Mouse (Mus musculus): ENCODE data around the gene Dnaja3. TPM values are rescaled to one million over a fixed set of nuclear protein-coding genes. Genes with fewer than 3 reads are reported as not detected.

Dnaja3 gene
- polyA plus RNA-seq, 1 experiment from 2014 or later = 73.1 TPM

GRCm38 (mm10) chr16:4614639-4615038, 25.1 kb upstream of the Dnaja3 start:
- Histone ChIP-seq H3K36me3 (ENCODE audit: control insufficient read depth, insufficient read depth, low read length) (peaks cover 18% of the 10 kb centered on the region; the same call in 1 of the 2 replicates), H3K4me2 (ENCODE audit: low read depth, low read length) (no peak overlapping the region), H3K27ac (ENCODE audit: low read length) (no peak overlapping the region), H3K9me3 (replicated peaks; ENCODE audit: control insufficient read depth, low read length) (no peaks in the 10 kb centered on the region; the same call in 1 of the 2 replicates), H3K27me3 (ENCODE audit: control insufficient read depth, insufficient read depth, low read length) (no peaks in the 10 kb centered on the region), H3K4me3 (replicated peaks; ENCODE audit: low read length) (no peak overlapping the region), H3K9ac (ENCODE audit: low read length) (no peak overlapping the region), H3K4me1 (ENCODE audit: control insufficient read depth, insufficient read depth, low read length) (no peaks in the 10 kb centered on the region)
- no peak for ATAC-seq (ENCODE audit: insufficient read depth, low FRiP score)
- WGBS = 94% methylated on average over 3 of the region's 3 CpGs

- H3K4me3 ChIP-seq (replicated peaks; ENCODE audit: low read length) = no peak overlapping the region
- H3K36me3 ChIP-seq (ENCODE audit: control insufficient read depth, insufficient read depth, low read length) = peaks cover 18% of the 10 kb centered on the region; the same call in 1 of the 2 replicates
- no peaks in the 10 kb centered on the region; the same call in 1 of the 2 replicates for H3K9me3 ChIP-seq (replicated peaks; ENCODE audit: control insufficient read depth, low read length)
- 83% methylated on average over 1 of the region's 1 CpGs for whole genome bisulfite sequencing
- no peak overlapping the region for H3K4me2 ChIP-seq (ENCODE audit: low read depth, low read length)
- no peak overlapping the region for H3K27ac ChIP-seq (ENCODE audit: low read length)
- no peak overlapping the region for H3K9ac ChIP-seq (ENCODE audit: low read length)
- no peak for ATAC-seq (ENCODE audit: insufficient read depth, low FRiP score)
- no peaks in the 10 kb centered on the region for H3K4me1 ChIP-seq (ENCODE audit: control insufficient read depth, insufficient read depth, low read length)
- H3K27me3 ChIP-seq (ENCODE audit: control insufficient read depth, insufficient read depth, low read length) = no peaks in the 10 kb centered on the region
These were observed 24.5 kb upstream of the Dnaja3 start for GRCm38 (mm10) chr16:4615297-4615696.

DNA sequence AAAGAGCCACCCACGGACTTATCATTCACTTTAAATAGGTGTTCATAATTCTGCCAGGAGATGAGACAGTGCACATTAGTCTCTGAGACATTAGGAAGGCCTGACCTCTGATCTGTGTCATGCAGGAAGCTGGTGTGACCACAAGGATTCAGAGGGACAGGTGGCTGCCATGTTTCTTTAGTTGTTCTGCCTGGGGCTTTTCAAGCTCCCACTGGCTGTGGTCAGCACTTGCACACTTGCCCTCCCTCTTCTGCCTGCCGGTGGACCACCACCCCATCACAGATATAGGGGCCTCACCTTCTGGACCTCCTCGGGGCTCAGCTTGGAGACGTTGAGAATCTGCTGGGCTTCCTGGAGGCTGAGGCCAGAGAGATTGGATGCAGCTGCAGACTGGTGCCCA, 23.0 kb upstream of the Dnaja3 start:
- 81% methylated on average over 4 of the region's 4 CpGs for WGBS

GRCm38 (mm10) chr16:4624074-4624473, 15.7 kb upstream of the Dnaja3 start:
- Histone ChIP-seq H3K4me1 (ENCODE audit: control insufficient read depth, insufficient read depth, low read length) (peaks cover 13% of the 10 kb centered on the region), H3K9ac (ENCODE audit: low read length) (peak overlapping the region; percentile 92), H3K27me3 (ENCODE audit: control insufficient read depth, insufficient read depth, low read length) (no peaks in the 10 kb centered on the region), H3K9me3 (replicated peaks; ENCODE audit: control insufficient read depth, low read length) (no peaks in the 10 kb centered on the region; the same call in 1 of the 2 replicates), H3K27ac (ENCODE audit: low read length) (peak overlapping the region; percentile 85), H3K4me2 (ENCODE audit: low read depth, low read length) (peak overlapping the region; percentile 78), H3K4me3 (replicated peaks; ENCODE audit: low read length) (peak overlapping the region; percentile 89), H3K36me3 (ENCODE audit: control insufficient read depth, insufficient read depth, low read length) (no peaks in the 10 kb centered on the region)
- no peak for ATAC-seq (ENCODE audit: insufficient read depth, low FRiP score)
- WGBS = 16% methylated on average over 9 of the region's 9 CpGs

More for the DNA sequence above, 23.0 kb upstream of the Dnaja3 start:
- H3K36me3 ChIP-seq (ENCODE audit: control insufficient read depth, insufficient read depth, low read length) = peaks cover 13% of the 10 kb centered on the region; the same call in 1 of the 2 replicates
- no peaks in the 10 kb centered on the region for H3K4me1 ChIP-seq (ENCODE audit: control insufficient read depth, insufficient read depth, low read length)
- no peak overlapping the region for H3K4me3 ChIP-seq (replicated peaks; ENCODE audit: low read length)
- no peaks in the 10 kb centered on the region for H3K27me3 ChIP-seq (ENCODE audit: control insufficient read depth, insufficient read depth, low read length)
- H3K9ac ChIP-seq (ENCODE audit: low read length) = no peak overlapping the region
- no peaks in the 10 kb centered on the region; the same call in 1 of the 2 replicates for H3K9me3 ChIP-seq (replicated peaks; ENCODE audit: control insufficient read depth, low read length)
- no peak overlapping the region for H3K27ac ChIP-seq (ENCODE audit: low read length)
- H3K4me2 ChIP-seq (ENCODE audit: low read depth, low read length) = no peak overlapping the region
- no peak for ATAC-seq (ENCODE audit: insufficient read depth, low FRiP score)

DNA sequence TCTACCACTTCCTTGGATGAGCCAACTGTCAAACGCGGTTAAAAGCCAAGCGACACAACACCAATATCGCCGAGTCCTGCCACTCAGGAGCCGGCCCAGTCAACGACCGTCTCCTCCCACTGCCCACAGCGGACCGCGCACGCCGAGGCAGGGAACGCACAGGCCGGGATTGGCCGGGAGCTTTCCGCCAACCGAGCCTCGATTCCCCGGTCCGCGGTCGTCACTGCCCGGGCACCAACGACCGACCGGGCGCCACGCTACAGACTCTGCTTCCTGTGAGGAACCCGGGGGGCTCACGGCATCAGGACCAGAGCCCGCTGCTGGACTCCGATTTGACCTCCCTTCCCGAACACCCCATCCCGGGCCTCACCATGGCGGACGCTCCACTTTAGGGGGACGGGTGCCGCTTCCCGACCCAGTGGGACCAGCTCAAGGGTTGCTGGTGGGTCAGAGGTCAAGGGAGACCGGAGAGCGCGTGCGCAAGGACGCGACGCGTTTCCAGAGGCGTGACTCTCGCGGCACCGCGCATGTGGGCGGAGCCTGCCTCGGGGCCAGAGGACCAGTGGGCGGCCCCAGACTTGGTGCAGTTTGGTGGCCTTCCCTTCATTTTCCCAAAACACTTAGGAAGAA, 15.2 kb upstream of the Dnaja3 start, which contains the start of gene Pam16:
Gene Pam16 (minus strand): TSS at position 508 of the 630 bp plus-strand sequence.
- under 1% methylated on average over 56 of the region's 56 CpGs for WGBS
- Histone ChIP-seq H3K4me2 (ENCODE audit: low read depth, low read length) (peak within 1 kb of the TSS; percentile 78), H3K9me3 (replicated peaks; ENCODE audit: control insufficient read depth, low read length) (no peaks in the 10 kb centered on the region), H3K27ac (ENCODE audit: low read length) (peak within 1 kb of the TSS; percentile 85), H3K4me1 (ENCODE audit: control insufficient read depth, insufficient read depth, low read length) (peaks cover 13% of the 10 kb centered on the region), H3K27me3 (ENCODE audit: control insufficient read depth, insufficient read depth, low read length) (no peaks in the 10 kb centered on the region), H3K36me3 (ENCODE audit: control insufficient read depth, insufficient read depth, low read length) (no peaks in the 10 kb centered on the region), H3K9ac (ENCODE audit: low read length) (peak within 1 kb of the TSS; percentile 92), H3K4me3 (replicated peaks; ENCODE audit: low read length) (peak within 1 kb of the TSS; percentile 89)
- ATAC-seq (ENCODE audit: insufficient read depth, low FRiP score) = peak; percentile 92

- H3K9ac ChIP-seq (ENCODE audit: low read length) = no peak overlapping the region
- no peaks in the 10 kb centered on the region for H3K36me3 ChIP-seq (ENCODE audit: control insufficient read depth, insufficient read depth, low read length)
- H3K4me2 ChIP-seq (ENCODE audit: low read depth, low read length) = no peak overlapping the region
- H3K27me3 ChIP-seq (ENCODE audit: control insufficient read depth, insufficient read depth, low read length) = no peaks in the 10 kb centered on the region
- peaks cover 13% of the 10 kb centered on the region for H3K4me1 ChIP-seq (ENCODE audit: control insufficient read depth, insufficient read depth, low read length)
- 68% methylated on average over 6 of the region's 6 CpGs for WGBS
- H3K4me3 ChIP-seq (replicated peaks; ENCODE audit: low read length) = no peak overlapping the region
- no peaks in the 10 kb centered on the region for H3K9me3 ChIP-seq (replicated peaks; ENCODE audit: control insufficient read depth, low read length)
- H3K27ac ChIP-seq (ENCODE audit: low read length) = no peak overlapping the region
- ATAC-seq (ENCODE audit: insufficient read depth, low FRiP score) = no peak
These were observed 12.7 kb upstream of the Dnaja3 start for GRCm38 (mm10) chr16:4627105-4627504.

DNA sequence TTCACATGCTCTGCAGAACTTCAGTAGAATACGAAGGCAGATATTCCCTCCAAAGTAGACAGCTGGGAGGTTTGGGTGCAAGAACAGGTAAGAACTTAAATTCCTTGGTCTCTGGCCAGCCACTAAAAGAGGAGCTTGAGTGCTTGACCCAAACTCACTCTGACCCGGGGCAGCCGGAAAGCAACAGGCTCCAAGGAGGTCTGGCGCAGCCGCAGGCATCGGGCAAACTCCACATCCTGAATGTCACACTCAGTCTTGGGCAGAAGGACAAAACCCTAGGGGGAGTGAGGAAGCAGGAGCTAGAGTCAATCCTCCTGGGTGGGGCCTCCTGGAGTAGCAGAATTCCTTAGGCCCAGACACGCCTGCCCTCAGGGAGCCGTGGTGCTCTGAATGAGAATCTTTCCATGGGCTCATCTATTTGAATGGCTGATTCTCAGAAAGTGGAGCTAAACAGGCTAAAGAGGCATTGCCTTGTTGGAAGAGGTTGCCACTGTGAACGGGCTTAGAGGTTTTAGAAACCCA, 10.8 kb upstream of the Dnaja3 start:
- Histone ChIP-seq H3K4me1 (ENCODE audit: control insufficient read depth, insufficient read depth, low read length) (peaks cover 2% of the 10 kb centered on the region; the same call in 1 of the 2 replicates), H3K36me3 (ENCODE audit: control insufficient read depth, insufficient read depth, low read length) (0 out of 2 replicates have a peak, but pooled peaks cover under 1% of the 10 kb centered on the region), H3K27ac (ENCODE audit: low read length) (no peak overlapping the region), H3K4me2 (ENCODE audit: low read depth, low read length) (no peak overlapping the region), H3K4me3 (replicated peaks; ENCODE audit: low read length) (no peak overlapping the region), H3K27me3 (ENCODE audit: control insufficient read depth, insufficient read depth, low read length) (no peaks in the 10 kb centered on the region), H3K9ac (ENCODE audit: low read length) (no peak overlapping the region), H3K9me3 (replicated peaks; ENCODE audit: control insufficient read depth, low read length) (no peaks in the 10 kb centered on the region)
- ATAC-seq (ENCODE audit: insufficient read depth, low FRiP score) = no peak
- 84% methylated on average over 9 of the region's 9 CpGs for WGBS

GRCm38 (mm10) chr16:4629950-4630349, 9.8 kb upstream of the Dnaja3 start:
- 23% methylated on average over 6 of the region's 6 CpGs for WGBS
- H3K27me3 ChIP-seq (ENCODE audit: control insufficient read depth, insufficient read depth, low read length) = no peaks in the 10 kb centered on the region
- no peaks in the 10 kb centered on the region for H3K4me1 ChIP-seq (ENCODE audit: control insufficient read depth, insufficient read depth, low read length)
- H3K9ac ChIP-seq (ENCODE audit: low read length) = no peak overlapping the region
- 0 out of 2 replicates have a peak, but pooled peaks cover 5% of the 10 kb centered on the region for H3K36me3 ChIP-seq (ENCODE audit: control insufficient read depth, insufficient read depth, low read length)
- H3K4me2 ChIP-seq (ENCODE audit: low read depth, low read length) = no peak overlapping the region
- peak; percentile 4; the same call in 1 of the 2 replicates for ATAC-seq (ENCODE audit: insufficient read depth, low FRiP score)
- no peak overlapping the region for H3K4me3 ChIP-seq (replicated peaks; ENCODE audit: low read length)
- no peaks in the 10 kb centered on the region for H3K9me3 ChIP-seq (replicated peaks; ENCODE audit: control insufficient read depth, low read length)
- no peak overlapping the region for H3K27ac ChIP-seq (ENCODE audit: low read length)

GRCm38 (mm10) chr16:4632050-4632449, 7.7 kb upstream of the Dnaja3 start:
- no peak overlapping the region for H3K27ac ChIP-seq (ENCODE audit: low read length)
- H3K4me1 ChIP-seq (ENCODE audit: control insufficient read depth, insufficient read depth, low read length) = no peaks in the 10 kb centered on the region
- no peak overlapping the region for H3K4me3 ChIP-seq (replicated peaks; ENCODE audit: low read length)
- no peak overlapping the region for H3K9ac ChIP-seq (ENCODE audit: low read length)
- no peaks in the 10 kb centered on the region for H3K27me3 ChIP-seq (ENCODE audit: control insufficient read depth, insufficient read depth, low read length)
- 34% methylated on average over 7 of the region's 7 CpGs for WGBS
- 0 out of 2 replicates have a peak, but pooled peaks have one; percentile 23 for ATAC-seq (ENCODE audit: insufficient read depth, low FRiP score)
- H3K4me2 ChIP-seq (ENCODE audit: low read depth, low read length) = no peak overlapping the region
- H3K36me3 ChIP-seq (ENCODE audit: control insufficient read depth, insufficient read depth, low read length) = 0 out of 2 replicates have a peak, but pooled peaks cover 5% of the 10 kb centered on the region
- H3K9me3 ChIP-seq (replicated peaks; ENCODE audit: control insufficient read depth, low read length) = no peaks in the 10 kb centered on the region

All from stomach, embryonic 16.5 days (tissue).